Comparison of ENCODE assay signal across 20 mouse cellular contexts in genomic region chr10:114831313-114831712, GRCm38 (mm10). TPM values are rescaled to one million over a fixed set of nuclear protein-coding genes. Genes with fewer than 3 reads are reported as not detected.
DNase-seq lines count a peak whose midpoint lies in the region; ATAC-seq and TF ChIP-seq lines count a peak whose summit lies in the region.
"Had no signal": no experiment of that assay in that cellular context is flagged by ENCODE, and none has a peak within 500 bp of the region (broad histone marks: within the 10 kb centered on the region; RNA-seq: fewer than 3 reads in every experiment).

No protein-coding gene starts in this region.

- no peak overlapping the region for H3K9ac ChIP-seq in kidney, postnatal 0 days (ENCODE audit: low read depth, low read length)
- H3K9ac ChIP-seq in kidney, embryonic 14.5 days (ENCODE audit: low read depth, low read length) = no peak overlapping the region
- H3K9ac ChIP-seq: embryonic facial prominence, embryonic 13.5 days; neural tube, embryonic 12.5 days had no signal

- H3K36me3 ChIP-seq in kidney, postnatal 0 days (ENCODE audit: insufficient read depth, low read length) = no peaks in the 10 kb centered on the region
- no peaks in the 10 kb centered on the region for H3K36me3 ChIP-seq in kidney, embryonic 14.5 days (ENCODE audit: control insufficient read depth, insufficient read depth, low read length)
- H3K36me3 ChIP-seq: embryonic facial prominence, embryonic 13.5 days; neural tube, embryonic 12.5 days had no signal

- H3K9me3 ChIP-seq in kidney, postnatal 0 days (replicated peaks; ENCODE audit: low read length) = no peaks in the 10 kb centered on the region
- H3K9me3 ChIP-seq in kidney, embryonic 14.5 days (ENCODE audit: control insufficient read depth, low read length) = no peaks in the 10 kb centered on the region
- H3K9me3 ChIP-seq: embryonic facial prominence, embryonic 13.5 days; neural tube, embryonic 12.5 days had no signal

- no peak for ATAC-seq in kidney, postnatal 0 days (replicated peaks; ENCODE audit: low FRiP score, low read depth)
- ATAC-seq in kidney, embryonic 14.5 days (ENCODE audit: low FRiP score, low TSS enrichment) = no peak

- TF ChIP-seq CTCF in kidney, postnatal 0 days (IDR thresholded peaks at IDR 0.05; ENCODE audit: low read depth) = peak; percentile 13; the same call in 1 of the 2 replicates

- peak; percentile 7 for DNase-seq in embryo, embryonic 11 days
- DNase-seq in embryo, embryonic 10.5 days (ENCODE audit: low spot score) = no peak
- peak; percentile 1 for DNase-seq in kidney, postnatal 0 days (ENCODE audit: low spot score)
- DNase-seq in right cerebral cortex, adult 18-20 months = peak; percentile 13
- no peak for DNase-seq in right cerebral cortex, postnatal 14 days
- no peak for DNase-seq in neural tube, embryonic 10.5 days (ENCODE audit: extremely low spot score, low spot score)
- DNase-seq: adrenal gland, adult 2 months; gastrocnemius, postnatal 10 days; heart, adult 18-20 months; heart, postnatal 36 days; kidney, adult 11 months; kidney, postnatal 10 days; lung, adult 18-20 months; lung, postnatal 36 days; spleen, adult 18-20 months; thymus, postnatal 36 days had no signal

- no peak overlapping the region for H3K27ac ChIP-seq in kidney, postnatal 0 days
- no peak overlapping the region for H3K27ac ChIP-seq in kidney, embryonic 14.5 days (ENCODE audit: low read depth, low read length)
- H3K27ac ChIP-seq: embryonic facial prominence, embryonic 13.5 days; neural tube, embryonic 12.5 days had no signal

- 47% methylated on average over 7 of the region's 7 CpGs for WGBS in kidney, postnatal 0 days
- 53% methylated on average over 7 of the region's 7 CpGs for WGBS in kidney, embryonic 14.5 days

- H3K4me2 ChIP-seq in kidney, postnatal 0 days (ENCODE audit: low read length) = no peak overlapping the region
- no peak overlapping the region for H3K4me2 ChIP-seq in kidney, embryonic 14.5 days (replicated peaks; ENCODE audit: low read depth, low read length)
- H3K4me2 ChIP-seq: embryonic facial prominence, embryonic 13.5 days; liver, embryonic 11.5 days; neural tube, embryonic 12.5 days had no signal

- H3K27me3 ChIP-seq in kidney, postnatal 0 days (ENCODE audit: insufficient read depth, low read length) = no peaks in the 10 kb centered on the region
- H3K27me3 ChIP-seq in kidney, embryonic 14.5 days (ENCODE audit: control insufficient read depth, insufficient read depth, low read length) = no peaks in the 10 kb centered on the region
- H3K27me3 ChIP-seq: embryonic facial prominence, embryonic 13.5 days; neural tube, embryonic 12.5 days had no signal

- no peaks in the 10 kb centered on the region for H3K4me1 ChIP-seq in kidney, postnatal 0 days (replicated peaks; ENCODE audit: insufficient read depth, low read length)
- no peaks in the 10 kb centered on the region for H3K4me1 ChIP-seq in kidney, embryonic 14.5 days (ENCODE audit: control insufficient read depth, insufficient read depth, low read length)
- H3K4me1 ChIP-seq: embryonic facial prominence, embryonic 13.5 days; neural tube, embryonic 12.5 days had no signal

- no peak overlapping the region for H3K4me3 ChIP-seq in kidney, postnatal 0 days (replicated peaks; ENCODE audit: low read depth, low read length)
- no peak overlapping the region for H3K4me3 ChIP-seq in kidney, embryonic 14.5 days (ENCODE audit: low read length)
- H3K4me3 ChIP-seq: embryonic facial prominence, embryonic 13.5 days; neural tube, embryonic 12.5 days had no signal

RNA-seq across cellular contexts. Expression of gene Trhde, which starts 29.2 kb away (rescaled TPM):
- polyA plus RNA-seq in kidney, postnatal 0 days (2015; fragmentation: Nextera tagmentation; extraction: Ambion mirVana) = 0.09 and 0.12 TPM in 2 replicates
- 0.20 and 0.42 TPM in 2 replicates for polyA plus RNA-seq in kidney, embryonic 14.5 days (2014; fragmentation: Nextera tagmentation; extraction: Ambion mirVana)
- polyA plus RNA-seq: liver, embryonic 11.5 days had no signal

Comparison
In these comparisons a context has a peak if more than half of its experiments do, and no peak if none do; other contexts are left out.
1. DNase-seq: peak in embryo, embryonic 11 days (single experiment), kidney, postnatal 0 days (single experiment) and right cerebral cortex, adult 18-20 months (single experiment); none in embryo, embryonic 10.5 days (single experiment), right cerebral cortex, postnatal 14 days (single experiment) and neural tube, embryonic 10.5 days (single experiment).